Mouse (Mus musculus): ENCODE data around the gene Zfp369. TPM values are rescaled to one million over a fixed set of nuclear protein-coding genes. Genes with fewer than 3 reads are reported as not detected.
A peak's percentile ranks its signal among the peaks of the same experiment; 100 is the strongest.
"Not testable (repeated sequence)": the region's sequence is repeated elsewhere in the genome, so short reads cannot be mapped to it uniquely, and the experiment has no call there.

Gene Zfp369
- polyA plus RNA-seq, 1 experiment, result 6.1 TPM

DNA sequence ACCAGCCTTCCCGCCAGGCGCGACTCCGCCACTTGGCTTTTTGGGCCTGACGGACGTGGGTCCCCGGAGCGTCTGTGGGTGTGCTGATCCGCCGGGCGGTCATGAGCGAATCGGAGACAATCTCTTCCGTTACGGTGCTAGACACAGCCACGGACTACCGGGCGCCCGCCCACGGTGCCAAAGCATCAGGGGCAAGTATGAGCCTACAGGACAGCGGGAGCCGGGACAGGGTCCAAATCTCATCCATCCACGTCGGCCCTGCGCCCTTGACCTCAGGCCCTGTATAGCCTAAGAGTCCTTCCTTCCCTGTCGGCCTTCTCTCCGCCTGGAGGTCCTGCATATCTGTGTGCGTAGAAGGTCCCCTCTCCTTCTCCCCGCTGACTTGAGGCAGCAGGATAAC lies 19.4 kb upstream of the Zfp369 start, which contains the start of gene Gm10775:
Gene Gm10775, plus strand, starts transcription at position 301 of the 400 bp plus-strand sequence.
- Histone ChIP-seq H3K36me3 (replicated peaks; ENCODE audit: low read length) (peaks cover 50% of the 10 kb centered on the region), H3K4me3 (replicated peaks) (peak within 1 kb of the TSS; percentile 70), H3K9me3 (peaks cover 76% of the 10 kb centered on the region), H3K27me3 (replicated peaks) (peaks cover 4% of the 10 kb centered on the region), H3K4me1 (no peaks in the 10 kb centered on the region)
- TF ChIP-seq FLI1 (IDR thresholded peaks at IDR 0.05; ENCODE audit: low read length) (no peak), GATA1 (IDR thresholded peaks at IDR 0.05; ENCODE audit: borderline replicate concordance, low read length) (no peak)

DNA sequence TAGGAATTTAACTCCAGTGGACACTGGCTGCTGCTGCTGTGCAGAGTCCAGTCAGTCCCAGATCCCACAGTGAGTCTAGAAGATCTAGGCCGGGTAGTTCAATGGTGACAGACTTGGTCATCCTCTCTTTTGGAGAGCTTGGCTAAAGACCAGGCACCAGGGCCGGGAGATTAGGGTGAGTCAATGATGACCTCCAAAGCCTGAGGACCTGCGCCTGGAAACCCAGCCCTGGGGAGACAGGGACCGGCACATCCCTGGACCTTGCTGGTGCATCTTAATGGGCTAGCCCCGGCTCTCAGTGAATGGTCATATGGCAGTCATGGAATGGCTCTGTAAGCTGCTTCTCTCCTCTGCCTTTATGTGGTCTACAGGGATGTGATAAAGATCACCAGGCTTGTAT lies 16.5 kb upstream of the Zfp369 start:
- Histone ChIP-seq H3K4me3 (replicated peaks) (no peak overlapping the region), H3K9me3 (peaks cover 85% of the 10 kb centered on the region), H3K27me3 (replicated peaks) (peaks cover 4% of the 10 kb centered on the region), H3K36me3 (replicated peaks; ENCODE audit: low read length) (peaks cover 56% of the 10 kb centered on the region), H3K4me1 (no peaks in the 10 kb centered on the region; the same call in 1 of the 2 replicates)
- TF ChIP-seq GATA1 (IDR thresholded peaks at IDR 0.05; ENCODE audit: borderline replicate concordance, low read length), result no peak
- TF ChIP-seq FLI1 (IDR thresholded peaks at IDR 0.05; ENCODE audit: low read length), result no peak

DNA sequence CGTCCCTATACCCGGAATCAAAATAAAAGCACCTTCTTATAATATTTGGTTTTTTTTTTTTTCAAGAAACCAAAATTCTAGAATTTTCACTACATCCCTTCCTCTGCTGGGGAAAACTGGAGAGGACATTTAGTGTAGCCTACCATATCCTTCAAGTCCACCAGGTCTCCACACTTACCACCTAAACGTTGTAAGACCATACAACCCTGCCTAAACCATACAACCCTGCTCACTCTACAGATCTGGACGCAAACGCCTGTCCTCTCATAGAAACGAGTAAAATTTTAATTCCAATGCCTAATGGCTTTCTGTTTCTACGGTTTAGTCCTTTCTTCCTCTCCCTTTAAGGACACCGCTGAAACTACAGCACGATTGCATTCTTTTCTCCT lies 626 bp upstream of the Zfp369 start:
- peaks cover 20% of the 10 kb centered on the region; the same call in 1 of the 2 replicates for H3K4me1 ChIP-seq
- H3K36me3 ChIP-seq (replicated peaks; ENCODE audit: low read length), result peaks cover 32% of the 10 kb centered on the region
- no peaks in the 10 kb centered on the region for H3K27me3 ChIP-seq (replicated peaks)
- peaks cover 4% of the 10 kb centered on the region for H3K9me3 ChIP-seq
- H3K4me3 ChIP-seq (replicated peaks), result peak overlapping the region; percentile 94
- TF ChIP-seq FLI1 (IDR thresholded peaks at IDR 0.05; ENCODE audit: low read length), result no peak
- TF ChIP-seq GATA1 (IDR thresholded peaks at IDR 0.05; ENCODE audit: borderline replicate concordance, low read length), result no peak

DNA sequence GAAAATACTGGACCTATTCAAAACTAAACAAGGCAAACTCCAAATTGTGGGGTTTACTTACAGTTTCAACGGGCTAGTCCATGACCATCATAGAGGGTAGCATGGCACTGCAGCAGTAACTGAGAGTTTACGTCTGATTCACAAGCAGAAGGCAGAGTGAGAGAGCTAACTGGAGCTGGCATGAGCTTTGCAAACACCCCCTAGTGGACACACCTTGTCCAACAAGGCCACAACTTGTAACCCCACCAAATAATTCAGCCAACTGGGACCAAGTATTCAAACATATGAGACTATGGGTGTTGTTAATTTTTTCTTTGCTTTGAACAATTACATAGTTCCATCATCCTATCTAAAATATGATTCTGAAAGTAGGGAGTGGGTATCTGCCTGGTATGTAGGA lies 8.2 kb downstream of the Zfp369 start:
- H3K4me3 ChIP-seq (replicated peaks), result no peak overlapping the region
- no peaks in the 10 kb centered on the region for H3K4me1 ChIP-seq
- TF ChIP-seq GATA1 (IDR thresholded peaks at IDR 0.05; ENCODE audit: borderline replicate concordance, low read length) (no peak), FLI1 (IDR thresholded peaks at IDR 0.05; ENCODE audit: low read length) (no peak)
- H3K9me3 ChIP-seq, result peaks cover 40% of the 10 kb centered on the region
- no peaks in the 10 kb centered on the region for H3K27me3 ChIP-seq (replicated peaks)
- H3K36me3 ChIP-seq (replicated peaks; ENCODE audit: low read length), result peaks cover 74% of the 10 kb centered on the region

- peaks cover 62% of the 10 kb centered on the region for H3K36me3 ChIP-seq (replicated peaks; ENCODE audit: low read length)
These were observed 17.7 kb downstream of the Zfp369 start for GRCm38 (mm10) chr13:65296354-65296753.

DNA sequence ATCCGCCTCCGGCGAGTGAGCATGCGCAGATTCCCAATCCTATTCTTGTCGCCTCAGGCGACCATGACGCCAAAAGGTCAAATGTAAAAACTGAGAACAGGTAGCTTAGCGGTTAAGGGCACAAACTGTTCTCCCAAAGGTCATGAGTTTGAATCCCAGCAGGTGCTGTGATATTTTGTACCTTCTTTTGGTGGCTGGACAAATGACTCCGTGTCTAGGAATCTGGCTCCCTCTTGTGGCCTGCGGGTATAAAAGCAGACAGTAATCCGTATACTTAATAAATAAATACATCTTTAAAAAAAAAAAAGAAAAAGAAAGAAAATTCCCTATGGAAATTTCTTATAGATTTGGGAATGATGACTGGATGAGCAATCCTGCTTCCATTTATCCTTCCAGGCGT lies 32.2 kb downstream of the Zfp369 start:
- peaks cover 12% of the 10 kb centered on the region for H3K4me1 ChIP-seq
- not testable (repeated sequence) for H3K27me3 ChIP-seq (replicated peaks); H3K36me3 ChIP-seq (replicated peaks; ENCODE audit: low read length)
- peak overlapping the region; percentile 89 for H3K4me3 ChIP-seq (replicated peaks)
- peaks cover 27% of the 10 kb centered on the region for H3K9me3 ChIP-seq

More at GRCm38 (mm10) chr13:65296354-65296753, 17.7 kb downstream of the Zfp369 start:
- H3K4me3 ChIP-seq (replicated peaks), result no peak overlapping the region
- H3K27me3 ChIP-seq (replicated peaks), result no peaks in the 10 kb centered on the region
- no peaks in the 10 kb centered on the region for H3K4me1 ChIP-seq
- peaks cover 59% of the 10 kb centered on the region for H3K9me3 ChIP-seq
- TF ChIP-seq FLI1 (IDR thresholded peaks at IDR 0.05; ENCODE audit: low read length), result no peak
- TF ChIP-seq GATA1 (IDR thresholded peaks at IDR 0.05; ENCODE audit: borderline replicate concordance, low read length), result no peak

DNA sequence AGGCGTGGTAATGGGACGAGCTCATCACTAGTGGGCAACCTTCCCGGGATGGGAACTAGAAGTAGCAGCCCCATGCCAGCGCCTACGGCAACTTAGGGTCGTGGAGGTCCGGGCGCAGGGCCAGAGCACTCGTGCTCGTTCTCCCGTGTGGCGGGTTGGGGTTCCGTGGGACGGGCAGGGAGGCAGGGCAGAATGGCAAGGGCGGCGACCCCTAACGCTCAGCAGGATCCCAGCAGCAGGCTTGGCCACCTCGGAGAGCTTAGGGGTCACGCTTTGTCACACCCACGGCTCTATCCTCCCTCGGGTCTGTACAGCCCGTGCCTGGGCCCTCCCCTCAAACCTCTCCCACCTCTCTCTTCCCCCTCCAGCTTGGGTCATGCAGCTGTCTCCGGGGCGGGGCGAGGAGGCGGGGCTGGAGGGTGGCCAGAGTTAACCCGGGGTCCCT lies 32.7 kb downstream of the Zfp369 start:
- Histone ChIP-seq H3K27me3 (replicated peaks) (peaks cover 2% of the 10 kb centered on the region), H3K4me3 (replicated peaks) (peak overlapping the region; percentile 89), H3K36me3 (replicated peaks; ENCODE audit: low read length) (no peaks in the 10 kb centered on the region), H3K4me1 (peaks cover 12% of the 10 kb centered on the region), H3K9me3 (peaks cover 27% of the 10 kb centered on the region)
- TF ChIP-seq GATA1 (IDR thresholded peaks at IDR 0.05; ENCODE audit: borderline replicate concordance, low read length) (no peak), FLI1 (IDR thresholded peaks at IDR 0.05; ENCODE audit: low read length) (no peak)

DNA sequence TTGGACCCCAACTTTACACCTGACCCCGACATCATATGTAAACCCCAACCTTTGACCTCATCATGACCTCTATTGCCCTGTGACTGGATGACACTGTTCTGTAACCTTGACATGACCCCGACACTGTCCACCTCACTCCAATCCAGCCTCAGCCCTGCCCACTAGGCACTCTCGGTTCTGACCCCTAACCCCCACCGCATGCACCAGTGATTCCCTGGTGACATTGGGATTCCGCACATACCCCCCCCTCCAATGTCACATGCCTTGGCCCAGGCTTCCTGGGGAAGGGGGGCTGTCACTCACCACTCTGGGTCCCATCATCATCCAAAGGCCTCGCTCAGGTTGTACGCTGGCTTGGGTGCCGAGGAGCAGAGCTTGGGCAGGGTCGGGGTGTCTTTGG lies 33.2 kb downstream of the Zfp369 start:
- TF ChIP-seq GATA1 (IDR thresholded peaks at IDR 0.05; ENCODE audit: borderline replicate concordance, low read length) (no peak), FLI1 (IDR thresholded peaks at IDR 0.05; ENCODE audit: low read length) (no peak)
- peaks cover 2% of the 10 kb centered on the region for H3K27me3 ChIP-seq (replicated peaks)
- H3K4me3 ChIP-seq (replicated peaks), result peak overlapping the region; percentile 89
- H3K4me1 ChIP-seq, result peaks cover 12% of the 10 kb centered on the region
- no peaks in the 10 kb centered on the region for H3K36me3 ChIP-seq (replicated peaks; ENCODE audit: low read length)
- H3K9me3 ChIP-seq, result peaks cover 22% of the 10 kb centered on the region

- not testable (repeated sequence) for H3K4me3 ChIP-seq (replicated peaks); H3K4me1 ChIP-seq; H3K36me3 ChIP-seq (replicated peaks; ENCODE audit: low read length); H3K27me3 ChIP-seq (replicated peaks)
- H3K9me3 ChIP-seq, result peaks cover 38% of the 10 kb centered on the region
These were observed 69.9 kb downstream of the Zfp369 start for GRCm38 (mm10) chr13:65348501-65348900.

GRCm38 (mm10) chr13:65351768-65352167 lies 73.2 kb downstream of the Zfp369 start:
- H3K36me3 ChIP-seq (replicated peaks; ENCODE audit: low read length); H3K27me3 ChIP-seq (replicated peaks); H3K4me3 ChIP-seq (replicated peaks); H3K4me1 ChIP-seq: not testable (repeated sequence)
- H3K9me3 ChIP-seq, result peaks cover 27% of the 10 kb centered on the region

Other genes with a start within 250 kb of the Zfp369 start
- gene Spata31d1c, start 245.8 kb upstream of the Zfp369 start, polyA plus RNA-seq (2012; ENCODE audit: insufficient read depth, low replicate concordance), result not detected in 2 replicates
- 0.30 TPM in 1 of 2 replicates, not detected in the other for gene Prss47, start 226.1 kb upstream of the Zfp369 start, polyA plus RNA-seq (2012; ENCODE audit: insufficient read depth, low replicate concordance)
- gene Mfsd14b, start 165.8 kb upstream of the Zfp369 start, polyA plus RNA-seq (2012; ENCODE audit: insufficient read depth, low replicate concordance), result 3.2 TPM in 1 of 2 replicates, not detected in the other
- 0.03 TPM in 1 of 2 replicates, not detected in the other for gene Olfr465-ps1, start 140.7 kb upstream of the Zfp369 start, polyA plus RNA-seq (2012; ENCODE audit: insufficient read depth, low replicate concordance)
- not detected in 2 replicates for gene Olfr466, start 128.6 kb upstream of the Zfp369 start, polyA plus RNA-seq (2012; ENCODE audit: insufficient read depth, low replicate concordance)
- not detected in 2 replicates for gene Nlrp4f, start 72.8 kb upstream of the Zfp369 start, polyA plus RNA-seq (2012; ENCODE audit: insufficient read depth, low replicate concordance)
- gene Gm10775, start 19.3 kb upstream of the Zfp369 start, polyA plus RNA-seq (2012; ENCODE audit: insufficient read depth, low replicate concordance), result 0.22 TPM in 1 of 2 replicates, not detected in the other
- not detected in 2 replicates for gene Gm10139, start 233.9 kb downstream of the Zfp369 start, polyA plus RNA-seq (2012; ENCODE audit: insufficient read depth, low replicate concordance)